Mouse (Mus musculus) embryonic facial prominence, embryonic 10.5 days (tissue): ENCODE measurements around the gene Zfp865. TPM values are rescaled to one million over a fixed set of nuclear protein-coding genes. Genes with fewer than 3 reads are reported as not detected.

Experiments used
- DNase-seq: peaks from one replicate; pipeline ENCODE4 v3.0.0-alpha.2; 2017; ENCODE audit warnings: low spot score
- H3K27ac ChIP-seq: fragments of 300-500 bp; sonication (generic); replicated peaks from 2 replicates; pipeline ENCODE4 v1.5.1; 2016; ENCODE audit warnings: mild to moderate bottlenecking
- H3K27me3 ChIP-seq: fragments of 300-500 bp; sonication (generic); replicated peaks from 2 replicates; pipeline ENCODE4 v1.6.1; 2016; ENCODE audit warnings: low read depth, mild to moderate bottlenecking; ENCODE audit not compliant: poor library complexity, severe bottlenecking
- H3K36me3 ChIP-seq: fragments of 300-500 bp; sonication (generic); replicated peaks from 2 replicates; pipeline ENCODE4 v1.6.1; 2016; ENCODE audit warnings: mild to moderate bottlenecking, moderate library complexity
- H3K4me1 ChIP-seq: fragments of 300-500 bp; sonication (generic); 2 replicates; pipeline ENCODE4 v1.6.1; 2016
- H3K4me3 ChIP-seq: fragments of 300-500 bp; sonication (generic); 2 replicates; pipeline ENCODE4 v1.5.1; 2016; ENCODE audit warnings: mild to moderate bottlenecking, moderate library complexity
- H3K9me3 ChIP-seq: fragments of 300-500 bp; sonication (generic); 2 replicates; pipeline ENCODE4 v1.6.1; 2016; ENCODE audit warnings: mild to moderate bottlenecking
- WGBS: fragments of 180-500 bp; shearing (Covaris S2); methylation state at CpG from one replicate; pipeline ENCODE4 v1.1.7; 2016; 5-methylcytosine and 5-hydroxymethylcytosine counted together
- polyA plus RNA-seq: library from polyadenylated mRNA; unstranded; fragments of >200 nt; fragmentation: Nextera tagmentation; extraction: Ambion mirVana; gene quantifications from 2 replicates; pipeline ENCODE4 v1.2.1, GENCODE M21; 2016

Zfp865 gene
- polyA plus RNA-seq = 6.1 and 6.6 TPM in 2 replicates

DNA sequence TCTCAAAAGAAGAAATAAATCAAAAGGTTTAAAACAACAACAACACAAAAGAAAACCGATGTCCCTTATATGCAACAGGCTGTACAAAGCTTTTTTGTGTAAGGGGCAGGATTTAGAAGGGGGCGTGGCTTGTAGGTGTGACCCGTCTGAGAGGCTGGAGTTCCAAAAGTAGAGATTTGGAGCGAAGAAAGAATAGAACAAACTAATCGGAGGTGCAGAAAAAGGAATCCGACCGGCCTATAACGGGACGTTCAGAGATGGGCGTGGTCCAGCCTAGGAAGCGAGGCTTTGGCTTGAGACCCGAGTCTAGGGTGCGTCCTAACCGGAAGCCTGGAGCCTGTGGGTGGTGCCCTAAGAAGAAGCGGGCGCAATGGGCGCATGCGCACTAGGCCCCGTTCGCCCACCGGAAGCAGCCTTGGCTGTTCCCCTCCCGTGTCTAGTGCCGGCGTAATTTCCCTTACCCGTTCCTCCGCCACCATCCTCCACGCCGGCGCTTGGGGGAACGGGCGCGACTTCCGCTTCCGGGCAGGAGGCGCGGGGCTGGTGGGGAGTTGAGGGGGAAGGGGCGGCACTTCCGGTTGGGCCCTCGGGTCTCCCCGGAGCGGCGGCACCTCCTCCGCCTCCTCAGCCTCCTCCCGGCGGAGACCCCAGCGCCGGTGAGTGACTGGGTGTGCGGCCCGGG, at the start of gene Zfp865, which contains the start of gene Ccdc106:
Gene Zfp865 (plus strand): TSS at position 377 of the 682 bp plus-strand sequence.
Gene Ccdc106 (plus strand): TSS at position 554 of the 682 bp plus-strand sequence.
- DNase-seq = peak; percentile 100
- Histone ChIP-seq H3K36me3 (peaks cover 52% of the 10 kb centered on the region), H3K4me3 (peak within 1 kb of the TSS; percentile 93), H3K4me1 (peaks cover 27% of the 10 kb centered on the region), H3K9me3 (peaks cover 8% of the 10 kb centered on the region; the same call in 1 of the 2 replicates), H3K27me3 (no peaks in the 10 kb centered on the region), H3K27ac (peak within 1 kb of the TSS; percentile 98)
- WGBS = under 1% methylated on average over 49 of the region's 49 CpGs

GRCm38 (mm10) chr7:4971068-4971467, 49.1 kb upstream of the Zfp865 start, which contains the start of gene Sbk3:
TSS of gene Sbk3 (minus strand) at chr7:4971168.
- 0 out of 2 replicates have a peak, but pooled peaks cover 3% of the 10 kb centered on the region for H3K4me1 ChIP-seq
- no peak within 1 kb of the TSS; the same call in 1 of the 2 replicates for H3K27ac ChIP-seq
- no peaks in the 10 kb centered on the region for H3K36me3 ChIP-seq
- no peaks in the 10 kb centered on the region for H3K27me3 ChIP-seq
- no peak within 1 kb of the TSS for H3K4me3 ChIP-seq
- no peaks in the 10 kb centered on the region for H3K9me3 ChIP-seq
- WGBS = 42% methylated on average over 6 of the region's 6 CpGs
- DNase-seq = no peak

- H3K27ac ChIP-seq = no peak overlapping the region; the same call in 1 of the 2 replicates
- 26% methylated on average over 7 of the region's 7 CpGs for WGBS
These were observed 48.5 kb upstream of the Zfp865 start for GRCm38 (mm10) chr7:4971710-4972109.

GRCm38 (mm10) chr7:4972321-4973047, 47.7 kb upstream of the Zfp865 start:
- Histone ChIP-seq H3K4me1 (0 out of 2 replicates have a peak, but pooled peaks cover 3% of the 10 kb centered on the region), H3K27me3 (no peaks in the 10 kb centered on the region), H3K9me3 (peaks cover 4% of the 10 kb centered on the region; the same call in 1 of the 2 replicates), H3K27ac (no peak overlapping the region), H3K4me3 (no peak overlapping the region), H3K36me3 (no peaks in the 10 kb centered on the region)
- DNase-seq = no peak
- 70% methylated on average over 18 of the region's 18 CpGs for WGBS

More at GRCm38 (mm10) chr7:4971710-4972109, 48.5 kb upstream of the Zfp865 start:
- Histone ChIP-seq H3K9me3 (no peaks in the 10 kb centered on the region), H3K36me3 (no peaks in the 10 kb centered on the region), H3K4me3 (no peak overlapping the region), H3K27me3 (no peaks in the 10 kb centered on the region), H3K4me1 (0 out of 2 replicates have a peak, but pooled peaks cover 3% of the 10 kb centered on the region)
- DNase-seq = no peak

DNA sequence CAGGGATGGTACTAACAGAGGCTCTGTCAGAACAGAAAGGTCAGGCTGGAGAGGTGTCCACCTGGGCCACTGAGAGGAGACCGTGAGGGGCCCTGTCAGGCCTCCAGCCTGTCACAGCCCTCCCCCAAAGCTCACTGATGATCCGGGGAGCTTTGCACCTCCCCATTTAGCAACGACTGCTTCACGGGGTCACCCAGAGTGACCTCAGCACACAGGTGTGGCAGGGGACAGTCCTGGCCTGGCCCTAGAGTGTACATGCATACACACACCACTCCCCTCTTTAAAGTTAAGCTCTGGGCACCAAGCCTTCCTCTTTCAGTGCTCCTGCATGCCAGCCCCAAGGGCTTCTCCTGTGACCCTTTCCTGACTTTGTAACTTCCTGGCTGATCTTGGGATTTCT, 44.7 kb upstream of the Zfp865 start:
- H3K27ac ChIP-seq = no peak overlapping the region
- H3K4me1 ChIP-seq = 0 out of 2 replicates have a peak, but pooled peaks cover 3% of the 10 kb centered on the region
- H3K4me3 ChIP-seq = no peak overlapping the region
- 57% methylated on average over 4 of the region's 4 CpGs for WGBS
- H3K36me3 ChIP-seq = no peaks in the 10 kb centered on the region
- H3K27me3 ChIP-seq = no peaks in the 10 kb centered on the region
- H3K9me3 ChIP-seq = peaks cover 4% of the 10 kb centered on the region; the same call in 1 of the 2 replicates
- no peak for DNase-seq

DNA sequence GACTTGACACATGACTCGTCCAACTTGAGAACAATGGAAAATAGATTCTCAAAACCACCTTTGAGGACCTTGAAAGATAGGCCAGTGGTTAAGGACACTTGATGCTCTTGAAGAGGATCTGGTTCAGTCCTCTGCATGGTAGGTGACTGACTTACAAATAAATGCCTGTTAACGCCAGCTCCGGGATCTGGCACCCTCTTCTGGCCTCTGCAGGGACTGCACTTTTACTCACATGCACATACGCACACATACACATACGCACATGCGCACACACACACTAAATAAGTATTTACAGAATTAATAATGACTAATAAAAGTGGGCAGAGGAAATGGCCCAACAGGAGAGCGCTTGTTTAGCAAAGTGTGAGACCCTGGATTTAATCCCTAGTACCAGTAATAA, 43.3 kb upstream of the Zfp865 start:
- WGBS = 90% methylated on average over 7 of the region's 7 CpGs
- H3K4me1 ChIP-seq = 0 out of 2 replicates have a peak, but pooled peaks cover 2% of the 10 kb centered on the region
- H3K4me3 ChIP-seq = no peak overlapping the region

DNA sequence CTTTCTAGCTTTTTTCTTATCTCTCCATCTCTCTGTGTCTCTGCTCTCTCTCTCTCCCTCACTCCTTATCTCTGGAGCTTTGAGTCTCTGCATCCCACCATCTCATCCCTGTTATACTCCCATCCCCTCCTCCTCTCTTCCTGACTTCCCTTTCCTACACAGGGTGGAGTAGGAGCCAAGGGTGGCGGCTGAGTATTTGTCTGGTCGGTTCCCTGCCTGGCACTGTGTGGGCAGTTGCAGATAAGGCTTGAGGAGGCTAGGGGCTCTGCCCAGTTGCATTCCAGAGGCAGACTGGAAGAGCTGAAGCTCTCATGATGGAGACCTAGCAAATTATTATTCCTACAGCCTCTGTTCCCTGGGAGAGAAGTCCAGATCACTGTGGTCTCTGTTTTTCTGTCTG, 31.9 kb upstream of the Zfp865 start:
- Histone ChIP-seq H3K27me3 (peaks cover 25% of the 10 kb centered on the region), H3K4me1 (no peaks in the 10 kb centered on the region), H3K4me3 (no peak overlapping the region), H3K9me3 (peaks cover 19% of the 10 kb centered on the region), H3K27ac (no peak overlapping the region), H3K36me3 (peaks cover 20% of the 10 kb centered on the region)
- 75% methylated on average over 2 of the region's 2 CpGs for WGBS
- DNase-seq = no peak

More for the DNA sequence above, 43.3 kb upstream of the Zfp865 start:
- peaks cover 4% of the 10 kb centered on the region; the same call in 1 of the 2 replicates for H3K9me3 ChIP-seq
- no peak for DNase-seq
- H3K36me3 ChIP-seq = no peaks in the 10 kb centered on the region
- H3K27ac ChIP-seq = no peak overlapping the region
- H3K27me3 ChIP-seq = no peaks in the 10 kb centered on the region

DNA sequence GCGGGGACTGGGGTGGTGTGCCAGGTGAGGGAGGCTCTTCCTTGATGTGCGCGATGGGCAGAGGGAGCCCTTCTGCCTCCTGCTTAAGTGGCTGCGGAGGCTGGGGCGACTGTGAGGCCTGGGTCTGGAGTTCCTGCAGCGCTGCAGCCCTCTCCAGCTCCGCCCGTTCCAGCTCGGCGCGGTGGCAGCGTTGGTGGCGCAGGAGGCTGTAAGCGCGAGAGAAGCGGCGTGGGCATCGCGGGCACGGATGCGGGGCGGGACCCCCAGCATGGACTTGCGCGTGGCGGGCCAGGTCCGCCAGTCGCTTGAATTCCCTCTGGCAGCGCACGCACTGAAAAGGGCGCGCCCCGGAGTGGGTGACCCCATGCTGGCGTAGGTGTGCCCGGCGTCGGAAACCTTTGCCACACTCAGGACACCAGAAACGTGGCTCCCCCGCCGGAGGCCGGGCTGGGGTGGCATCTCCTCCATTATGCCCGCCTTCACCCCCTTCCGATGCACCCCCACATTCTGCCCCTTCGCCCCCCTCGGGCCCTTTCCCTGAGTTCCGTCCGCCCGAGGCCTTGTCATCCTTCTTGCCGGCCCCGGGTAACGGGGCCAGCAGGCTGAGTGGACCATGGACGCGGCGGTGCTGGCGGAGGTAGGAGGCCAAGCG, 26.7 kb upstream of the Zfp865 start:
- peaks cover 37% of the 10 kb centered on the region for H3K9me3 ChIP-seq
- no peak overlapping the region for H3K27ac ChIP-seq
- H3K4me3 ChIP-seq = peak overlapping the region; percentile 77
- 27% methylated on average over 55 of the region's 55 CpGs for WGBS
- DNase-seq = no peak
- peaks cover 35% of the 10 kb centered on the region for H3K36me3 ChIP-seq
- H3K27me3 ChIP-seq = peaks cover 36% of the 10 kb centered on the region
- peaks cover 35% of the 10 kb centered on the region for H3K4me1 ChIP-seq

DNA sequence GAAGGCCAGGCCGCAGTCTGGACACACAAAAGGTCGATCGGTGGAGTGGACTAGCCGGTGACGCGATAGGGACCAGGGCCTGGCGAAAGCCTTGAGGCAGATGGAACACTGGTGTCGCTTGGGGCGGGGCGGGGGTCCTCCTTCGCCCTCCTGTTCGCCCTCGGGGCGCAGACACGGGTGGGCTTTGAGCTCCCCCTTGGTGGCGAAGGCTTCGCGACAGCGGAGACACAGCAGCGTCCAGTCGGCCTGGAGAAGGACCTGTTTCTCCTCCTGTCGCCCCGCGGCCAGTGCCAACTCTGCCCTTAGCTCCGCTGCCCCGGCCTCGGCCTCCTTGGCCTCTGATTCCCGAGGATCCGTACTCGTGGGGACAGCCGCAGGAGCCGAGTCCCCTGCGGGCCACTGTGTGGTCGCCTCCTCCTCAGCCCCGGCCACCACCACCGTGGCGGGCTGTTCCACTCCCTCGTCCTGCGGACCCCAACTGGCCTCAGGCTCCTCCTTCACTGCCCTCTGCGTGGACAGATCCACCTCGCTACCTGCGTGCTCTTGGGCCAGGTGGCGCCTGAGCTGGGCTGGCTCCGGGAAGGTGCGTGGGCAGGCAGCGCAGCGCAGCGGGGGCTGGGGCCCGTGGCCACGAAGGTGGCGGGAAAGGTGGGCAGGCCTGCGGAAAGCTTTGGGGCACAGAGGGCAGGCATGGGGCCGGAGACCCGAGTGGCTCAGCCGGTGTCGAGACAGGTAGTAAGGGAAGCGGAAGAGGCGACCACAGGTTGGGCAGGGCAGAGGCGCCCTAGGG, 26.0 kb upstream of the Zfp865 start:
- no peak for DNase-seq

DNA sequence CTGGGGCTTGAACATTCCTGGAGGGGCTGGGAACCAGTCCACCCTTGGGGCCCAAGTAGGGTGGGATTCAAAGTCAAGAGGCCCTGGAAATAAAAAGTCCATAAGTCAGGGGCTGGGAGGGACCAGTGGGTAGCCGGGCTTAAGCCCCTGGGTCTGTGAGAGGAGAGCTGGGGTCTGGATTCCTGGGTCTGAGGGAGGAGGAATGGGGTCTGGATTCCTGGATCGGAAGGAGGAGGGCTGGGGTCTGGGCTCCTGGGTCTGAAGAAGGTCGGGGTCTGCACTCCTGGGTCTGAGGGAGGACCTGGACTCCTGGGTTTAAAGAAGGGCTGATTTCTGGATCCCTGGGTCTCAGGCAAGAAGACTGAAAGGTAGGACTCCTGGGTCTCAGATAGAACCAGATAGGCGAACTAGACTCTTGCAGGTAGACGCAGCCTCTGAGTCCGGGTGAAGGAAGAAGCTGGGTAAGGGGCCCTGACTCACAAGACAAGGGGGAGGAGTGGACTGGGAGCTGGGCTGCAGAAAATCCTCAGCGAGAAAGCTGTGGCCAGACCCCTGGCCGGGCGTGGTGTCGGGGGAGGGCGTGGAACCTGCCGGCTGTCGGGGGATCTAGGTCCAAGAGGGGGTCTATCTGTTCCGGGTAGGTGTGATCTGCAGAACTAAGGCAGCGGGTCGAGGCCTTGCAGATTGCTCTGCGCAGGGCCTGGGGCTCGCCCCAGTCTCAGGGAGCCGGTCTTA, 24.7 kb upstream of the Zfp865 start:
- peak; percentile 24 for DNase-seq

More for the DNA sequence above, 26.0 kb upstream of the Zfp865 start:
- peak overlapping the region; percentile 77 for H3K4me3 ChIP-seq
- H3K27me3 ChIP-seq = peaks cover 36% of the 10 kb centered on the region
- 43% methylated on average over 59 of the region's 59 CpGs for WGBS
- H3K9me3 ChIP-seq = peaks cover 37% of the 10 kb centered on the region
- H3K36me3 ChIP-seq = peaks cover 35% of the 10 kb centered on the region
- no peak overlapping the region for H3K27ac ChIP-seq
- peaks cover 35% of the 10 kb centered on the region for H3K4me1 ChIP-seq

More for the DNA sequence above, 24.7 kb upstream of the Zfp865 start:
- peak overlapping the region; percentile 87 for H3K27ac ChIP-seq
- H3K4me1 ChIP-seq = peaks cover 35% of the 10 kb centered on the region
- H3K27me3 ChIP-seq = peaks cover 36% of the 10 kb centered on the region
- H3K36me3 ChIP-seq = peaks cover 35% of the 10 kb centered on the region
- H3K9me3 ChIP-seq = peaks cover 37% of the 10 kb centered on the region
- H3K4me3 ChIP-seq = peak overlapping the region; percentile 77
- 8% methylated on average over 19 of the region's 19 CpGs for WGBS
